Mouse (Mus musculus): ENCODE measurements around the gene Ugcg.

- TF ChIP-seq POLR2A (IDR thresholded peaks at IDR 0.05; ENCODE audit: borderline replicate concordance, low read depth, low read length) (no peak), CTCF (IDR thresholded peaks at IDR 0.05; ENCODE audit: low read depth, low read length) (no peak)
These were observed 38.1 kb upstream of the Ugcg start for GRCm38 (mm10) chr4:59150907-59151306.
